Mouse (Mus musculus) erythroblast, embryonic 14.5 days (primary cell): Measurements from ENCODE around the gene Dcaf7.

Experiments used
- GATA1 ChIP-seq: IDR thresholded peaks from 2 replicates; pipeline ENCODE4 v1.6.1; 2012; ENCODE audit warnings: low read length, inconsistent platforms, mixed read lengths
- TAL1 ChIP-seq: IDR thresholded peaks from 3 replicates; pipeline ENCODE4 v1.6.1; 2012; ENCODE audit warnings: low read length, inconsistent platforms, mixed read lengths

DNA sequence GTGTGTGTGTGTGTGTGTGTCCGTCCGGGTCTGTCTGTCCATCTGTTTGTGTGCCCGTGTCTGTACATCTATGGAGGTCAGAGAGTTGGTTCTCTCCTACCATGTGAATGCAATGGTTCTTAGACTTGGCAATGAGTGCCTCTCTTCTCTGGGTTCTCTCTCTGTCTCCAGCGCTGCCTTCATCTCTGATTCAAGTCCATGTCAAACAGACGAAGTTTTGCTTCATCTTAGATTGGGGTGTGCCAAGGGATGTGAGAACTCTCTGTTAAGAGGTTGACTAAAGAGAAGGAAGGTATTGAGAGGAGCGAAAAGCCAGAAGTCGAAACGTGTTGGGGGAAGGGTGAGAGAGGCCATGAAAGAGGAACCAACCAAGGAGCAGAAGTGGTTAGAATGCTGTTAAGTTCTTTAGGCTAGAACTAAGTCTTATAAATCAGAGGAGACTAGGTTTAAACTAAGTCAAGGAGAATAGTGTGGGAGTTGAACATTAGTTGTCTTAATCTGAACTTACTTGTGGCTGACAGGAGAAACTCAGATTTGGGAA lies 69.4 kb downstream of the Dcaf7 start:
- TF ChIP-seq GATA1: no peak
- no peak for TF ChIP-seq TAL1
